Mouse (Mus musculus): ENCODE results near the gene Crtc3.

- TF ChIP-seq CTCF (IDR thresholded peaks at IDR 0.05; ENCODE audit: control insufficient read depth, insufficient read depth, insufficient read length), result no peak
- no peak for TF ChIP-seq MAX (IDR thresholded peaks at IDR 0.05)
- no peak for TF ChIP-seq USF1 (IDR thresholded peaks at IDR 0.05; ENCODE audit: low read depth)
- no peak for TF ChIP-seq MYOG (IDR thresholded peaks at IDR 0.05; ENCODE audit: control insufficient read depth, extremely low read depth, insufficient read length)
- no peak for TF ChIP-seq MYOD1 (IDR thresholded peaks at IDR 0.05; ENCODE audit: control insufficient read depth, insufficient read length, low read depth)
- no peak for TF ChIP-seq CEBPB (IDR thresholded peaks at IDR 0.05; ENCODE audit: low read depth)
- no peak for TF ChIP-seq FOSL1 (IDR thresholded peaks at IDR 0.05; ENCODE audit: insufficient read depth, low read length, poor library complexity, severe bottlenecking)
Measured at GRCm38 (mm10) chr7:80721041-80721440, 32.4 kb upstream of the Crtc3 start.
